Mouse (Mus musculus): ENCODE data around the gene Lage3. TPM values are rescaled to one million over a fixed set of nuclear protein-coding genes. Genes with fewer than 3 reads are reported as not detected.
"Not testable (repeated sequence)": the region's sequence is repeated elsewhere in the genome, so short reads cannot be mapped to it uniquely, and the experiment has no call there.

Lage3 gene
- polyA plus RNA-seq (2015; fragmentation: Nextera tagmentation; extraction: Ambion mirVana) = 82.9 and 87.9 TPM in 2 replicates

- Histone ChIP-seq H3K27me3 (no peaks in the 10 kb centered on the region), H3K36me3 (no peaks in the 10 kb centered on the region), H3K4me1 (peaks cover 4% of the 10 kb centered on the region; the same call in 1 of the 2 replicates), H3K9ac (replicated peaks) (peak within 1 kb of the TSS; percentile 51), H3K4me2 (replicated peaks) (peak within 1 kb of the TSS; percentile 54), H3K9me3 (no peaks in the 10 kb centered on the region), H3K27ac (replicated peaks) (peak within 1 kb of the TSS; percentile 74), H3K4me3 (peak within 1 kb of the TSS; percentile 45)
- ATAC-seq (replicated peaks) = peak; percentile 89
- 16% methylated on average over 10 of the region's 22 CpGs for WGBS
Measured at GRCm38 (mm10) chrX:74353467-74353770, at the start of gene Lage3. Gene Lage3 (minus strand): TSS chrX:74353618.

- Histone ChIP-seq H3K27ac (replicated peaks) (no peak overlapping the region), H3K36me3 (no peaks in the 10 kb centered on the region), H3K4me2 (replicated peaks) (no peak overlapping the region), H3K9me3 (no peaks in the 10 kb centered on the region), H3K4me3 (no peak overlapping the region), H3K9ac (replicated peaks) (no peak overlapping the region), H3K4me1 (no peaks in the 10 kb centered on the region), H3K27me3 (no peaks in the 10 kb centered on the region)
- 87% methylated on average over 3 of the region's 3 CpGs for WGBS
- ATAC-seq (replicated peaks) = no peak
Measured at GRCm38 (mm10) chrX:74400136-74400535, 46.7 kb upstream of the Lage3 start.

- peak within 1 kb of the TSS; percentile 46 for H3K4me3 ChIP-seq
- H3K27me3 ChIP-seq = no peaks in the 10 kb centered on the region
- ATAC-seq (replicated peaks) = peak; percentile 100
- no peaks in the 10 kb centered on the region for H3K36me3 ChIP-seq
- H3K27ac ChIP-seq (replicated peaks) = peak within 1 kb of the TSS; percentile 61
- no peaks in the 10 kb centered on the region for H3K9me3 ChIP-seq
- H3K4me2 ChIP-seq (replicated peaks) = peak within 1 kb of the TSS; percentile 55
- H3K4me1 ChIP-seq = peaks cover 6% of the 10 kb centered on the region
- H3K9ac ChIP-seq (replicated peaks) = peak within 1 kb of the TSS; percentile 59
- WGBS = 24% methylated on average over 30 of the region's 30 CpGs
Measured at GRCm38 (mm10) chrX:74392535-74393443, 39.4 kb upstream of the Lage3 start, which contains the start of the genes Fam3a and Ikbkg. Gene Fam3a (minus strand): TSS chrX:74393272. Gene Ikbkg (plus strand): TSS chrX:74393290.

- no peak overlapping the region for H3K4me3 ChIP-seq
- H3K27ac ChIP-seq (replicated peaks) = no peak overlapping the region
- peaks cover 6% of the 10 kb centered on the region for H3K4me1 ChIP-seq
- H3K9ac ChIP-seq (replicated peaks) = no peak overlapping the region
- H3K9me3 ChIP-seq = no peaks in the 10 kb centered on the region
- no peaks in the 10 kb centered on the region for H3K36me3 ChIP-seq
- no peak for ATAC-seq (replicated peaks)
- no peaks in the 10 kb centered on the region for H3K27me3 ChIP-seq
- H3K4me2 ChIP-seq (replicated peaks) = no peak overlapping the region
Measured at GRCm38 (mm10) chrX:74388153-74388552, 34.7 kb upstream of the Lage3 start.

- Histone ChIP-seq H3K9me3 (no peaks in the 10 kb centered on the region), H3K4me1 (no peaks in the 10 kb centered on the region), H3K27me3 (no peaks in the 10 kb centered on the region), H3K4me3 (no peak overlapping the region), H3K9ac (replicated peaks) (no peak overlapping the region), H3K36me3 (no peaks in the 10 kb centered on the region), H3K4me2 (replicated peaks) (no peak overlapping the region), H3K27ac (replicated peaks) (no peak overlapping the region)
- 85% methylated on average over 2 of the region's 2 CpGs for WGBS
- no peak for ATAC-seq (replicated peaks)
Measured at GRCm38 (mm10) chrX:74384451-74384850, 31.0 kb upstream of the Lage3 start.

GRCm38 (mm10) chrX:74372888-74373549, 19.6 kb upstream of the Lage3 start, which contains the start of the genes Ubl4a and Slc10a3:
Gene Ubl4a (minus strand): TSS chrX:74373218.
Gene Slc10a3 (minus strand): TSS chrX:74373349.
- peak within 1 kb of the TSS; percentile 54 for H3K9ac ChIP-seq (replicated peaks)
- peak; percentile 93 for ATAC-seq (replicated peaks)
- H3K4me2 ChIP-seq (replicated peaks) = peak within 1 kb of the TSS; percentile 62
- 19% methylated on average over 32 of the region's 32 CpGs for WGBS
- no peaks in the 10 kb centered on the region for H3K9me3 ChIP-seq
- H3K36me3 ChIP-seq = no peaks in the 10 kb centered on the region
- no peaks in the 10 kb centered on the region for H3K27me3 ChIP-seq
- no peak within 1 kb of the TSS for H3K27ac ChIP-seq (replicated peaks)
- H3K4me1 ChIP-seq = 0 out of 2 replicates have a peak, but pooled peaks cover 3% of the 10 kb centered on the region
- peak within 1 kb of the TSS; percentile 50 for H3K4me3 ChIP-seq

GRCm38 (mm10) chrX:74368209-74368909, 14.9 kb upstream of the Lage3 start:
- peak overlapping the region; percentile 60 for H3K4me2 ChIP-seq (replicated peaks)
- no peaks in the 10 kb centered on the region for H3K9me3 ChIP-seq
- peak overlapping the region; percentile 57 for H3K4me3 ChIP-seq
- WGBS = 15% methylated on average over 47 of the region's 49 CpGs
- H3K9ac ChIP-seq (replicated peaks) = peak overlapping the region; percentile 69
- no peaks in the 10 kb centered on the region for H3K36me3 ChIP-seq
- ATAC-seq (replicated peaks) = peak; percentile 77
- H3K4me1 ChIP-seq = peaks cover 12% of the 10 kb centered on the region
- peak overlapping the region; percentile 71 for H3K27ac ChIP-seq (replicated peaks)
- no peaks in the 10 kb centered on the region for H3K27me3 ChIP-seq

- peak overlapping the region; percentile 57 for H3K4me3 ChIP-seq
- peak overlapping the region; percentile 60 for H3K4me2 ChIP-seq (replicated peaks)
- H3K27me3 ChIP-seq = no peaks in the 10 kb centered on the region
- no peak overlapping the region for H3K27ac ChIP-seq (replicated peaks)
- H3K9ac ChIP-seq (replicated peaks) = peak overlapping the region; percentile 69
- peaks cover 12% of the 10 kb centered on the region for H3K4me1 ChIP-seq
- H3K9me3 ChIP-seq = no peaks in the 10 kb centered on the region
- no peak for ATAC-seq (replicated peaks)
- 67% methylated on average over 10 of the region's 10 CpGs for WGBS
- no peaks in the 10 kb centered on the region for H3K36me3 ChIP-seq
Measured at GRCm38 (mm10) chrX:74367512-74367911, 14.1 kb upstream of the Lage3 start.

- H3K4me3 ChIP-seq = no peak overlapping the region
- no peak for ATAC-seq (replicated peaks)
- no peaks in the 10 kb centered on the region for H3K9me3 ChIP-seq
- no peaks in the 10 kb centered on the region for H3K27me3 ChIP-seq
- H3K27ac ChIP-seq (replicated peaks) = no peak overlapping the region
- WGBS = 56% methylated on average over 11 of the region's 11 CpGs
- no peak overlapping the region for H3K4me2 ChIP-seq (replicated peaks)
- H3K36me3 ChIP-seq = no peaks in the 10 kb centered on the region
- H3K4me1 ChIP-seq = no peaks in the 10 kb centered on the region
- H3K9ac ChIP-seq (replicated peaks) = no peak overlapping the region
Measured at GRCm38 (mm10) chrX:74359171-74359570, 5.8 kb upstream of the Lage3 start.

GRCm38 (mm10) chrX:74357069-74357468, 3.7 kb upstream of the Lage3 start:
- not testable (repeated sequence) for H3K27ac ChIP-seq (replicated peaks); ATAC-seq (replicated peaks); H3K4me3 ChIP-seq; H3K9me3 ChIP-seq; H3K4me2 ChIP-seq (replicated peaks); H3K36me3 ChIP-seq; H3K27me3 ChIP-seq; H3K9ac ChIP-seq (replicated peaks); H3K4me1 ChIP-seq
- WGBS = 85% methylated on average over 3 of the region's 3 CpGs

GRCm38 (mm10) chrX:74352645-74353466, 562 bp downstream of the Lage3 start:
- Histone ChIP-seq H3K27ac (replicated peaks) (peak overlapping the region; percentile 74), H3K36me3 (no peaks in the 10 kb centered on the region), H3K27me3 (no peaks in the 10 kb centered on the region), H3K4me3 (peak overlapping the region; percentile 45), H3K9ac (replicated peaks) (peak overlapping the region; percentile 51), H3K4me2 (replicated peaks) (peak overlapping the region; percentile 54), H3K4me1 (peaks cover 4% of the 10 kb centered on the region; the same call in 1 of the 2 replicates), H3K9me3 (no peaks in the 10 kb centered on the region)
- peak; percentile 74 for ATAC-seq (replicated peaks)
- 27% methylated on average over 13 of the region's 13 CpGs for WGBS
